Mouse (Mus musculus): Measurements from ENCODE around the gene Atxn7l1. TPM values are rescaled to one million over a fixed set of nuclear protein-coding genes. Genes with fewer than 3 reads are reported as not detected.
A peak's percentile ranks its signal among the peaks of the same experiment; 100 is the strongest.

The Atxn7l1 gene
- polyA plus RNA-seq, 2 experiments from 2014 or later, result 75.6 to 87.7 TPM

GRCm38 (mm10) chr12:33388842-33389241 is 241.3 kb downstream of the Atxn7l1 start:
- ATAC-seq, result peak; percentile 90

DNA sequence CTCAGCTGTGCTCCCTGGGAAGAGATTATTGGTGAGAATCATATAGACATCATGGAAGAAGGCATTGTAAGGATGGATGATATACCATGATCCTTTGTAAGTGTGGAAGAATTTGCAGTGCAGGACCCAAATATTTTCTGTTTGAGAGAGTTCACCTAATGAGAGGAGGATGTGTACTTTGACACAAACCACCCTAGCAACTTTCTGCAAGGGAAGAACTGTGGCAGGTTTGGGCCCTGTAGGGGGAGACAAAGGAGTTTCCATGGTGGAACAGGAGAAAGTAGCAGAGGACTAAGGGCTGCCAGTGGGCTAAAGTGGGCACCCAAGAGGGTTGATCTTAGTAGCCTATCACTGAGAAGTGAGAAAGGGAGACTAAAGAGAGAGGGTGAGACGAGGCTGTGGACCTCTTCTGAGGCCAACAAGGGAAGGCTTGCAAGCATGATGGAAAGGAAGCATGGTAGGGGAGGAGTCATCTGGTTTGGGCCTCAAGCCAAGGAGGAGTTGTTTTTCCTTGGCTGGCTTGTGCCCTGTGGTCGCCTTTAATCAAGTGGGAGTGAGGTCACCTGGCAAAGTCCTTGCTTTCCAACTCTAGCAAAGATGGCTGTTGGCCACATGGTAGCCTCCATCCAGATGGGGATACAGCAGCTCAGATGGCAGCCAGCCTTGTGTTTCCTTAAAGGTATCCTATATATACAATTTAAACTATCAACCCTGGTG is 243.5 kb downstream of the Atxn7l1 start:
- no peak for ATAC-seq

DNA sequence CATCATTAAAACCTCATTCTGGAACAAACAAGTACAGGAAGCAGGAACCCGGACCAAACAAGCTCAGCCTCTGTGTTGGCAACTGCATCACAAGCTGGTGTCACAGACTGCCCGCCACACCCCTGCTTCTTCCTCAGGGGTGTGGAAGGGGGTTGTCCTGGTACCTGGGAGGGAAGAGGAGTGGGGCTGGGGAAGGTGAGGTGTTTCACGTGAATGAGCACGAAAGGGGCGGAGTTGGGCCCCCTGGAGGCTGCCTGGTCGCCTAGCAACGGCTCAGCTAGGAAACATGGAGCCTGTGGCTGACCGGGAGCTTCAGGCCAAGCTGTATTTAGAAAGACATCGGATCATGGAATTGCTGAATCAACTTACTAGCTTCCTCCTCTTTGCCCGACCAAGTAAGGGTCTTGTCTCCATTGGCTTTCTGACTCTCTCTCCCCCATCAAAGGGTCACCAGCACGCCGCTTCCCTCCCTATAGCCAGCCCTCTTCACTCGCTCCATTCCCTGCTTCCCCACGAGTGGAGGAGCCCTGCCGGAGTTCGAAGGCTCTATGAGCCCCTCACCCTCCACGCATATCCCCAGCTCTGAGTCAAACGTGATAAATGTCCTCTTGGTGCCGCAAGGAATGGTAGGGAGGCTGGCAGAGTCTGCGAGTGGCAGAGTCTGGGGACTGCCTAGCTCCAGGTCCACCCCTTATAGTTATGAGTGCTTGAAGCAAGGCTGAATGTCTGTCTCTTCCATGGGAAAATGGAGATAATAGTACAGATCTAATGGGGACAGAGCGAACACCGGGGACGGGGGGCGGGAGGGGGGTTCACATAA is 247.5 kb downstream of the Atxn7l1 start, which contains the start of gene Efcab10:
Gene Efcab10 (plus strand): TSS at position 51 of the 820 bp plus-strand sequence.
- peak; percentile 14 for ATAC-seq

DNA sequence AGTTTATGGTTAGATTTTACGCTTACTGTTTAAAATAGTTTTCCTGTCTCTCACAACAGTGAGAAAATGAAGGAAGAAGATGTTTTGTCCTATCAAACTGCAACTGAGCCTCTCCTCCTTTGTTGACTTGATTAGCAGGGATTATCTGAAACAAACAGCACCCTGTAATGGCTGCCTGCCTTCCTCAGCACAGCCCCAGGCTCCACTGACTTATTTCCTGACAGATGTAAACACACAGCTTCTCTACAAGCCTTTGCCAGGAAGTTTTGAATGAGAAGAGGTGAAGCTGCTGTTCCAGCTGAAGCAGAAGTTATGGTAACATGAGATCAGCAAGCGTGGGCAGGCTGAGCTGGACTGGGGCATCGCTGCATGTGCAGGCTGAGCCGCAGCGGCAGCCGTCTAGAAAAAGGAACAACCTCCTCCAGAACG is 255.8 kb downstream of the Atxn7l1 start:
- ATAC-seq, result no peak

DNA sequence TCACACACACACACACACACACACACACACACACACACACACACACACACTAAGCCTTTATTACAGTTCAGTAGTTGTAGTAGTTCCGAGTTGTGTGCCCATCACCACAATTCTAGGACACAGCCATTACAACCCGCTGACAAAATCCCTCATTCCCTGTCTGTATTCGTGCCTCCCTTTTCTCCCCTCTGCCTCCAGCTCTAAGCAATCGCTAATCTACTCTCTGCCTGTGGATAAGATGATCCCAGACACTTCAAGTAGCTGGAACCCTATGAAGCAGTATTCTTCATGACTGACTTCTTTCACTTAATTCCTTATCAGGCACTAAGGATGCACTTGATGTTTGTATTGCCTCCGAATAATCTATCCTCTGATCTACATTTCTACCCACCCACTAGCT is 257.5 kb downstream of the Atxn7l1 start:
- no peak for ATAC-seq

DNA sequence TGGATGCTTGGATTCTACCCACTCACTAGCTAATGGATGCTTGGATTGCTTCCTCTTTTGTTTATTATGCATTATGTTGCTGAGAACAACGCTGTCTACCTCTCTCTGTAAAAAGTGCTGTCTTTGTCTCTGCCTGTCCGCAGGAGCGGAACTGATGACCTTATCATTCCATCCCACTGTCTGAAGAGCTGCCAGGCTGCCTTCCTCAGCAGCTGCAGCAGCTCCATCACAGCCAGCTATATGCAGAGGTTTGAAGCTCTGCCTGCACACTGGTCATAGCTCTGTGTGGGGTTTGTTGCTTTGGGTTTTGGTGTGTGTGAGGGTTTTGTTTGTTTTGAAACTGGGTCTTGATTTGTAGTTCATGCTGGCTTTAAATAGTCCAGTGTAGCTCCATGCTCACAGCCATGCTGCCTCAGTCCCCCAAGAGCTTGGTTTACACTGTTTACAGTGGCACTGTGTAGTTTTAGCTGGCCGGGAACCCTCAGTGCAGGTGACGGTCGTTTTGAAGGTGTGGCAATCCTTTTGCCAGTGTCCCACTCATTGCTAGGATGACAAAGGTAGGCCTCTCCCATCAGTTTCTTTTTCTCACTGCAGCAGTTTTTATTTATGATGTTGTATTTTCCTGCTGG is 258.0 kb downstream of the Atxn7l1 start:
- ATAC-seq, result no peak

- peak; percentile 83 for ATAC-seq
Measured at GRCm38 (mm10) chr12:33411580-33412151, 264.2 kb downstream of the Atxn7l1 start.

Other genes with a start within 250 kb of the Atxn7l1 start
- gene Sypl, start 193.8 kb upstream of the Atxn7l1 start, polyA plus RNA-seq (2017; shearing (Covaris generic)), result 10 to 100 TPM; 69.7 to 85.3 TPM
- under 1 TPM; 0.44 to 0.47 TPM for gene Cdhr3, start 54.8 kb upstream of the Atxn7l1 start, polyA plus RNA-seq (2017; shearing (Covaris generic))
- not detected for gene Efcab10, start 247.2 kb downstream of the Atxn7l1 start, polyA plus RNA-seq (2017; shearing (Covaris generic))

Data from CD4-positive, CD25-positive, alpha-beta regulatory T cell, adult 4 months (primary cell).